Mouse (Mus musculus): ENCODE data around the gene Apof. TPM values are rescaled to one million over a fixed set of nuclear protein-coding genes. Genes with fewer than 3 reads are reported as not detected.

Apof gene
- 1.6 and 2.9 TPM in 2 replicates for polyA plus RNA-seq (2015; fragmentation: Nextera tagmentation; extraction: Ambion mirVana)

- no peak within 1 kb of the TSS for H3K27ac ChIP-seq
- H3K36me3 ChIP-seq = no peaks in the 10 kb centered on the region
- H3K4me2 ChIP-seq (replicated peaks) = no peak within 1 kb of the TSS
- no peak within 1 kb of the TSS for H3K9ac ChIP-seq
- no peak for ATAC-seq
- H3K9me3 ChIP-seq = no peaks in the 10 kb centered on the region
- H3K4me1 ChIP-seq (replicated peaks) = peaks cover 3% of the 10 kb centered on the region; the same call in 1 of the 2 replicates
- 67% methylated on average over 6 of the region's 6 CpGs for WGBS
- no peaks in the 10 kb centered on the region for H3K27me3 ChIP-seq (replicated peaks)
- H3K4me3 ChIP-seq (replicated peaks) = no peak within 1 kb of the TSS
Measured at GRCm38 (mm10) chr10:128268371-128268770, at the start of gene Apof. Gene Apof, plus strand, starts transcription at chr10:128268671.

- ATAC-seq = no peak
- Histone ChIP-seq H3K4me2 (replicated peaks) (no peak overlapping the region), H3K9ac (no peak overlapping the region), H3K36me3 (no peaks in the 10 kb centered on the region), H3K9me3 (no peaks in the 10 kb centered on the region), H3K4me1 (replicated peaks) (0 out of 2 replicates have a peak, but pooled peaks cover 3% of the 10 kb centered on the region), H3K27ac (no peak overlapping the region), H3K4me3 (replicated peaks) (no peak overlapping the region), H3K27me3 (replicated peaks) (no peaks in the 10 kb centered on the region)
- 59% methylated on average over 16 of the region's 16 CpGs for WGBS
Measured at GRCm38 (mm10) chr10:128221533-128222286, 46.8 kb upstream of the Apof start.

GRCm38 (mm10) chr10:128225064-128225463 is 43.4 kb upstream of the Apof start:
- no peak for ATAC-seq
- H3K4me1 ChIP-seq (replicated peaks) = 0 out of 2 replicates have a peak, but pooled peaks cover 3% of the 10 kb centered on the region
- H3K4me3 ChIP-seq (replicated peaks) = no peak overlapping the region
- WGBS = 50% methylated on average over 5 of the region's 5 CpGs
- H3K27ac ChIP-seq = no peak overlapping the region
- no peaks in the 10 kb centered on the region for H3K27me3 ChIP-seq (replicated peaks)
- H3K9ac ChIP-seq = no peak overlapping the region
- no peaks in the 10 kb centered on the region for H3K36me3 ChIP-seq
- H3K9me3 ChIP-seq = no peaks in the 10 kb centered on the region
- no peak overlapping the region for H3K4me2 ChIP-seq (replicated peaks)

- Histone ChIP-seq H3K9me3 (no peaks in the 10 kb centered on the region), H3K27ac (no peak within 1 kb of the TSS), H3K36me3 (no peaks in the 10 kb centered on the region), H3K9ac (no peak within 1 kb of the TSS; the same call in 1 of the 2 replicates), H3K4me2 (replicated peaks) (no peak within 1 kb of the TSS), H3K27me3 (replicated peaks) (no peaks in the 10 kb centered on the region), H3K4me1 (replicated peaks) (0 out of 2 replicates have a peak, but pooled peaks cover 3% of the 10 kb centered on the region), H3K4me3 (replicated peaks) (no peak within 1 kb of the TSS)
- no peak for ATAC-seq
- 53% methylated on average over 4 of the region's 4 CpGs for WGBS
Measured at GRCm38 (mm10) chr10:128225538-128225937, 42.9 kb upstream of the Apof start, which contains the start of gene Mip. Gene Mip, plus strand, starts transcription at chr10:128225838.

GRCm38 (mm10) chr10:128227592-128227991 is 40.9 kb upstream of the Apof start:
- whole genome bisulfite sequencing = 79% methylated on average over 9 of the region's 9 CpGs

GRCm38 (mm10) chr10:128228009-128228408 is 40.5 kb upstream of the Apof start:
- H3K4me1 ChIP-seq (replicated peaks) = peaks cover 8% of the 10 kb centered on the region; the same call in 1 of the 2 replicates
- H3K9ac ChIP-seq = no peak overlapping the region
- H3K9me3 ChIP-seq = no peaks in the 10 kb centered on the region
- H3K27ac ChIP-seq = no peak overlapping the region
- no peak overlapping the region for H3K4me2 ChIP-seq (replicated peaks)
- no peak for ATAC-seq
- 90% methylated on average over 8 of the region's 8 CpGs for WGBS
- H3K27me3 ChIP-seq (replicated peaks) = no peaks in the 10 kb centered on the region
- no peaks in the 10 kb centered on the region for H3K36me3 ChIP-seq
- no peak overlapping the region for H3K4me3 ChIP-seq (replicated peaks)

More at GRCm38 (mm10) chr10:128227592-128227991, 40.9 kb upstream of the Apof start:
- no peaks in the 10 kb centered on the region for H3K27me3 ChIP-seq (replicated peaks)
- H3K4me3 ChIP-seq (replicated peaks) = no peak overlapping the region
- no peak for ATAC-seq
- no peaks in the 10 kb centered on the region for H3K9me3 ChIP-seq
- H3K4me2 ChIP-seq (replicated peaks) = no peak overlapping the region
- peaks cover 8% of the 10 kb centered on the region; the same call in 1 of the 2 replicates for H3K4me1 ChIP-seq (replicated peaks)
- no peak overlapping the region for H3K27ac ChIP-seq
- no peaks in the 10 kb centered on the region for H3K36me3 ChIP-seq
- H3K9ac ChIP-seq = no peak overlapping the region

- 71% methylated on average over 12 of the region's 12 CpGs for WGBS
Measured at GRCm38 (mm10) chr10:128230582-128230981, 37.9 kb upstream of the Apof start.

GRCm38 (mm10) chr10:128231146-128231545 is 37.3 kb upstream of the Apof start:
- Histone ChIP-seq H3K27ac (peak overlapping the region; percentile 90), H3K4me2 (replicated peaks) (peak overlapping the region; percentile 62), H3K27me3 (replicated peaks) (no peaks in the 10 kb centered on the region), H3K4me3 (replicated peaks) (peak overlapping the region; percentile 81), H3K9ac (peak overlapping the region; percentile 65; the same call in 1 of the 2 replicates), H3K4me1 (replicated peaks) (peaks cover 5% of the 10 kb centered on the region; the same call in 1 of the 2 replicates), H3K36me3 (0 out of 2 replicates have a peak, but pooled peaks cover 4% of the 10 kb centered on the region), H3K9me3 (no peaks in the 10 kb centered on the region)
- 5% methylated on average over 5 of the region's 5 CpGs for WGBS
- ATAC-seq = no peak

More at GRCm38 (mm10) chr10:128230582-128230981, 37.9 kb upstream of the Apof start:
- Histone ChIP-seq H3K9me3 (no peaks in the 10 kb centered on the region), H3K4me3 (replicated peaks) (no peak overlapping the region), H3K27me3 (replicated peaks) (no peaks in the 10 kb centered on the region), H3K27ac (no peak overlapping the region), H3K36me3 (0 out of 2 replicates have a peak, but pooled peaks cover 3% of the 10 kb centered on the region), H3K4me2 (replicated peaks) (no peak overlapping the region), H3K4me1 (replicated peaks) (peaks cover 8% of the 10 kb centered on the region; the same call in 1 of the 2 replicates), H3K9ac (no peak overlapping the region)
- ATAC-seq = no peak

- peak within 1 kb of the TSS; percentile 90 for H3K27ac ChIP-seq
- no peaks in the 10 kb centered on the region for H3K9me3 ChIP-seq
- no peaks in the 10 kb centered on the region for H3K27me3 ChIP-seq (replicated peaks)
- under 1% methylated on average over 58 of the region's 58 CpGs for WGBS
- H3K4me3 ChIP-seq (replicated peaks) = peak within 1 kb of the TSS; percentile 81
- ATAC-seq = peak; percentile 97
- H3K4me1 ChIP-seq (replicated peaks) = peaks cover 5% of the 10 kb centered on the region; the same call in 1 of the 2 replicates
- 0 out of 2 replicates have a peak, but pooled peaks cover 4% of the 10 kb centered on the region for H3K36me3 ChIP-seq
- H3K4me2 ChIP-seq (replicated peaks) = peak within 1 kb of the TSS; percentile 62
- peak within 1 kb of the TSS; percentile 65 for H3K9ac ChIP-seq
Measured at GRCm38 (mm10) chr10:128231697-128232419, 36.6 kb upstream of the Apof start, which contains the start of gene Timeless. Gene Timeless, plus strand, starts transcription at chr10:128232065.

- peak overlapping the region; percentile 81 for H3K4me3 ChIP-seq (replicated peaks)
- peaks cover 5% of the 10 kb centered on the region; the same call in 1 of the 2 replicates for H3K4me1 ChIP-seq (replicated peaks)
- H3K9ac ChIP-seq = peak overlapping the region; percentile 65
- peak overlapping the region; percentile 62 for H3K4me2 ChIP-seq (replicated peaks)
- H3K36me3 ChIP-seq = 0 out of 2 replicates have a peak, but pooled peaks cover 4% of the 10 kb centered on the region
- H3K27ac ChIP-seq = peak overlapping the region; percentile 90
- peak; percentile 69 for ATAC-seq
- under 1% methylated on average over 14 of the region's 14 CpGs for WGBS
- no peaks in the 10 kb centered on the region for H3K27me3 ChIP-seq (replicated peaks)
- no peaks in the 10 kb centered on the region for H3K9me3 ChIP-seq
Measured at GRCm38 (mm10) chr10:128232420-128232985, 36.0 kb upstream of the Apof start.

- 72% methylated on average over 4 of the region's 4 CpGs for WGBS
- Histone ChIP-seq H3K4me1 (replicated peaks) (no peaks in the 10 kb centered on the region), H3K9me3 (no peaks in the 10 kb centered on the region), H3K27ac (no peak overlapping the region), H3K9ac (no peak overlapping the region), H3K4me2 (replicated peaks) (no peak overlapping the region), H3K36me3 (peaks cover 11% of the 10 kb centered on the region), H3K27me3 (replicated peaks) (no peaks in the 10 kb centered on the region), H3K4me3 (replicated peaks) (no peak overlapping the region)
- ATAC-seq = no peak
Measured at GRCm38 (mm10) chr10:128236321-128236720, 32.1 kb upstream of the Apof start.
